Mouse (Mus musculus): ENCODE data around the gene Slc25a10.
"Not testable (repeated sequence)": the region's sequence is repeated elsewhere in the genome, so short reads cannot be mapped to it uniquely, and the experiment has no call there.

Gene Slc25a10

DNA sequence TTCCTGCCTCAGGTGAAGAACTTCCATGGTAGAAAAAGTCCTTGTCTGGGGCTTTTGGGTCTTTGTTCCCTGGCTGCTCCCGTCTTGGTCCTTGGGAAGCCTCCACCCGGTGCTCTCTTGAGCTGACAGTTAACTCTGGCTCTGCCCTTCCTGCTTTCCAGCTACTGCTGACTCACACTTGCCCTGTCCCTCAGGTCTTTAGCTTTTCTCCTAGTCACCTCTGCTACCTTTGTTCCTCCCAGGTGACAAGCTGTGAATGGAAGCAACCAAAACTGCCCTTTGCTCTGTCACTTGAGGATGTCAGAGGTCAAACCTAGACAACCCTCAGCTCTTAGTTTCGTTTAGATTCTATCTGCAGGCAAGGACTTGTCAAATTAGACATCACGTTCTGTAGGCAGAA lies 18.3 kb downstream of the Slc25a10 start:
- no peak for DNase-seq (ENCODE audit: extremely low spot score, low spot score)

DNA sequence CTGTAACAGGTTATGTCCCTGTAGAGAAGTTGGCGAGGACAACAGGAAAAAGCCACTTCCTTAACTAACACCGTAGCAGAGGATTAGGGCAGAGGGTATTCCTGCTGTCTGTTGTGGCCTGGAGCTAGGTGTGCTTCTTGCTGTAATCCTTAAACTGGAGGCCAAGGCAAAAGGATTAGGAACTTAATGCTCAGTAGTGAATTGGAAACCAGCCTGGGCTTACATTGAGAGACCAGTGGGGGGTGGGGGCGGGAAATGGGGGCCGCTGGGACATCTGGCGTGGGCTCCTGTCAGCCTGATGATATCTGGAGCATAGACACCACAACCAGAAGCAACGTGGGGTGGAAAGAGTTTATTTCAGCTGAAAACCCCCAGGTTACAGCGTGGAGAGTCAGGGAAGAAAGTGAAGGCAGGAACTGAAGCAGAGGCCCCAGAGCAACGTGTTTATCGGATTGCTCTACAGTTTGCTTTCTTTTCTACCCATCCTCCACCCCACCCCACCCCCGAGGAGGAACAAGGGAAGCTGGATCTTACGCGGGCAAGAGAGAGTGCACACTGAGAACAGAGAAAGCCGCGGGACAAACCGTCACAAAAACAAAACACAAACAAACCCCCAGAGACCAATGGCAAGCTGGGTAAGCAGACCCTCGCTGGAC lies 18.9 kb downstream of the Slc25a10 start:
- no peak for DNase-seq (ENCODE audit: extremely low spot score, low spot score)

DNA sequence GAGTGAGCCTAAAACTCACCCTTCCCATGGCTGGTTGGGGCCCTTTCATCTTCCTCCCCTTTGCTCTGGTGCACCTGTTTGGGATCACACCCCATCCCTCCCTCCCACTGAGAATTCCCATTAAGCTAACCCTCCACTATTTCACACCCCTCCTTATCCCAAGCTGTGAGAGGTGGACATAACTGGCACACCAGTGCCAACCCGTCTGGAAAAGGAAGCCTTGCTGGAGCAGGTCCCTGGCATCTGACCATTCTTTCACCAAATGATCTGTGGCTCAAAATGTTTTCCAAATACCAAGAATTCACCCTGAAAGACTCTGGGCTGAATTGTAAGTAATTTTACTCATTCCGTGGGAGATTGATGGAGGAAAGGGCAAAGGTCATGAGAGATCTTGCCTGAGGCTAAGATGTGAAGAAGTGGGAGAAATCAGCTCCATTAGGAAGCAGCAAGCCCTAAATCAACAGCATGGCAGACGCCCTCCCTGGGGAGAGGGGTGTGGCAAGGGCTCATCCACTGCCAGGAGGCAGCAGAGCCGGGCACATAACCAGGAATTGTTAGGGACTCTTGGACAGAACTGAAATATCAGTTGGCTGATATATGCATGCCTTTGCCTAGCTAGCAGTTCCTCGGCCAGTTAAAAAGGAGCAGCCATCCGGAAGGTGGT lies 21.3 kb downstream of the Slc25a10 start:
- DNase-seq (ENCODE audit: extremely low spot score, low spot score): peak; percentile 56

DNA sequence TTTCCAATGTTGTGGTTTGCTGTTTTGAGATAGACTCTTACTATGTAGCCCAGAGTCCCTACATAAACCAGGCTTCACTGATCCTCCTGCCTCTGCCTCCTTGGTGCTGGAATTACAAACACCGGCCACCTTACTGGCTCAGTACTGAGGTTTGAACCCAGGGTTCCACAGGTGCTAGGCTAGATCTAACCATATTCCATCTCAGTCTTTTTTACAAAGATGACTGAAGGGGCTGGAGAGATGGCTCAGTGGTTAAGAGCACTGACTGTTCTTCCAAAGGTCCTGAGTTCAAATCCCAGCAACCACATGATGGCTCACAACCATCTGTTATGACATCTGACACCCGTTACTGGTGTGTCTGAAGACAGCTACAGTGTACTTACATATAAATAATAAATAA lies 22.6 kb downstream of the Slc25a10 start:
- not testable (repeated sequence) for DNase-seq (ENCODE audit: extremely low spot score, low spot score)

DNA sequence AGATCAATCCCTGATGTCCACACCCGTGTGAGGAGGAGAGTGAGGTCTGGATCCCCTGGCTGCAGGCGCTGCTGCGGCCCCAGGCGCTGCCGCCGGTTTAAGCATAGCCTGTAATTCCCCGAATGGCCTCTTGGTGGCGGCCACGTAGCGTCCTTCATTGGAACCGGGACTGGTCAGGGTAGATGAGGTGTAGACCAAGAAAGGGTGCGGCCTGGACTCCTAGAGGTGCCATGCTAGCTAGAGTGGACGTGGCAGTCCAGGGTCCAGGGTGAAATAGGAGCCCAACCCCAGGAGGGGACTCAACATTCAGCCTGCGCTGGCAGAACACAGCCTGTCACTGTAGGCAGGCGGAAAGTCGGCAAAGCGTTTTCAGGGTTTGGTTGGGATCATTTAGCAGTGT lies 24.0 kb downstream of the Slc25a10 start:
- peak; percentile 91 for DNase-seq (ENCODE audit: extremely low spot score, low spot score)

DNA sequence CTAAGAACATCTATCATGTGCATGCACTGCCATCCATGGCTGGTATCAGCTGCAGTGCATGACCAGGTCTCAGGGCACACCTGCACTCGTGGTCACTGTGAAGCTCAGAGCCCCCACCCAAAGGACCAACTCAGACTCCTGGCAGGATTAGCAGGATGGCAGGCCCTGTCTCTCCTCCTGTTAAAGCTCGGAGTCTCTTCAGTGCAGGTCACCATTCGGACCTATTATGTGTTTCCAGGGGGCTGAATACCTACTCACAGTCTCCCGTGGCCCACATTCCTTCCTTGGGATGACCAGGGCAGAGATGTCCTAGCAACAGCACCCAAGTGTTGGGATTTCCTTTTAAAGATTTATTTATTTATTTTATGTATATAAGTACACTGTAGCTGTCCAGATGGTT lies 25.5 kb downstream of the Slc25a10 start:
- DNase-seq (ENCODE audit: extremely low spot score, low spot score): no peak

GRCm38 (mm10) chr11:120518027-120518426 lies 26.4 kb downstream of the Slc25a10 start:
- no peak for DNase-seq (ENCODE audit: extremely low spot score, low spot score)

- DNase-seq (ENCODE audit: extremely low spot score, low spot score): no peak
These were observed 26.9 kb downstream of the Slc25a10 start for GRCm38 (mm10) chr11:120518558-120518957.

GRCm38 (mm10) chr11:120519738-120520137 lies 28.1 kb downstream of the Slc25a10 start:
- no peak for DNase-seq (ENCODE audit: extremely low spot score, low spot score)

DNA sequence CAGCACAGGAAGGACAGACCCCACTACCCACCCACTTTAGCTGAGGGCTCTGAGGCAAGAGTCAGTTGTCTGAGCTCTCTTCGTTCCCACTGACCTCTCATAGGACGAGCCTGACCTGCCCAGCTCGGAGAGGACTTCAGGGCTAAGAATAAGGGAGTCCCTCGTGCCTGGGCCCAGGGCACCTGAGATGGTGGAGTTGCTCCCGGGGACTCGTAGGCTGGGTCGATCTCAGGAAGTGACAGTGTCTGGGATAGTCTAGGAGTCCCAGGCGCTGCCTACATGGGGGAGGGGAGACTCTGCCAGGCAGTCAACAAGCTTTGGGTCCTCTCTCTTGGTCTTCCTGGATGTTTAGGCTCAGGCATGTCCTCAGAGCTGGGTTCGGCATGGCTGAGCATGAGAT lies 28.9 kb downstream of the Slc25a10 start:
- no peak for DNase-seq (ENCODE audit: extremely low spot score, low spot score)

- no peak for DNase-seq (ENCODE audit: extremely low spot score, low spot score)
These were observed 29.4 kb downstream of the Slc25a10 start for GRCm38 (mm10) chr11:120520967-120521540.

- no peak for DNase-seq (ENCODE audit: extremely low spot score, low spot score)
These were observed 30.9 kb downstream of the Slc25a10 start for GRCm38 (mm10) chr11:120522581-120522980.

GRCm38 (mm10) chr11:120525959-120526358 lies 34.3 kb downstream of the Slc25a10 start:
- DNase-seq (ENCODE audit: extremely low spot score, low spot score): no peak

GRCm38 (mm10) chr11:120527690-120528354 lies 36.2 kb downstream of the Slc25a10 start:
- no peak for DNase-seq (ENCODE audit: extremely low spot score, low spot score)

- DNase-seq (ENCODE audit: extremely low spot score, low spot score): no peak
These were observed 37.3 kb downstream of the Slc25a10 start for GRCm38 (mm10) chr11:120528903-120529302.

GRCm38 (mm10) chr11:120530085-120530964 lies 38.7 kb downstream of the Slc25a10 start, which contains the start of gene Gcgr:
TSS of gene Gcgr (plus strand) at chr11:120530699.
- peak; percentile 59 for DNase-seq (ENCODE audit: extremely low spot score, low spot score)

GRCm38 (mm10) chr11:120531646-120532045 lies 40.0 kb downstream of the Slc25a10 start:
- DNase-seq (ENCODE audit: extremely low spot score, low spot score): no peak

DNA sequence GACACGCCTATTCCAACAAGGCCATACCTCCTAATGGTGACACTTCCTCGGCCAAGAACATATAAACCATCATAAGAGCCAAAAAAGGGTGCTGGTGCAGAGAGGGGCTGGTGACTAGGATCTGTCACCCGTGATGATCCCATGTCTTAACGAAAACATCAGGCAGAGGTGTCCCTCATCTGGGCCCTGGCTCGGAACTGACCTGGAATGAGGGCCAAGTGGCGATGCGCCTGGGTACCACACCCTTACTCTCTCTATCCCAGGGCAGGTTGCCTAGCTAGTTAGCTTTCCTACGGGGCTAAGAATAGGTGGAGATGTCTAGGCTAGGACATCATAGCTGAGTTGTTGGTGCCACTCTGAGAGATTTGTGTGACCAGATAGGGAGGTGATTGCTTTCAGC lies 42.5 kb downstream of the Slc25a10 start:
- no peak for DNase-seq (ENCODE audit: extremely low spot score, low spot score)

DNA sequence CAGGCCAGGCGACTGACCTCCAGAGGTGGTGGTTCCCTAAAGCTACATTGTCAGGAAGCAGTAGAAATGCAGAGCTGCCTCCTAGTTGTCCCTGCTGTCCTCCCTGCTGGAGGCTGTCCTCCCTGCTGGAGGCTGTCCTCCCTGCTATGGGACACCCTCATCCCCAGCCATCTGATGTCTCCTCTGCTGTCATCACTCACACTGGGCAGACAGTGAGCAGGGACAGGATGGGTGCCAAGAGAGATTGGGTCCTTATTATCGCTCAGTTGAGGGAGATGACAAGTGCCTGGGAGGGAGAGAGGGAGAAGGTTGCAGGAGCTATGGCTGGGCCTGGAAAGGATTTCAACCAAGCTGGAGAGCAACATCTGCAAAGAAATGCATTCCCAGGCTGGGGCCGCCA lies 43.5 kb downstream of the Slc25a10 start:
- no peak for DNase-seq (ENCODE audit: extremely low spot score, low spot score)

GRCm38 (mm10) chr11:120535804-120536203 lies 44.2 kb downstream of the Slc25a10 start:
- no peak for DNase-seq (ENCODE audit: extremely low spot score, low spot score)

DNA sequence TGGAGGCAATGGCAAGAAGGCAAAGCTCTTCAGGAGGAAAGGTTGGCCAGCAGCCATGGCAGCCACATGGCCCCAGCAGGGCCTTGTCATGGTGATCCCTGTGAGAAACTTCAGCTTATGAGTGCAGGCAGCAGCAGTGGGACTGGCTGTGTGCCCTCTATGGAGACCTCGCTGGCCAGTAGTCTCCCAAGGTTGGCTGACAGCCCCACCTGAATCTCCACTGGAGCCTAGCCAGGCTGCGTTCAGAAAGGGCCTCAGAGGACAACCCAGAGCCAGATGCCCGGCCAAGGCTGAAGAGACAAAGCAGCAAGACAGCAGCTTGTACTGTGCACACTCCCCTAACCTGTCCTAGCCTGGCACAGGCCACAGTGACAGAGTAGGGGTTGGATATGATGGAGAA lies 46.8 kb downstream of the Slc25a10 start:
- no peak for DNase-seq (ENCODE audit: extremely low spot score, low spot score)

Measured in neural tube, embryonic 10.5 days (tissue).